Mouse (Mus musculus): ENCODE measurements around the gene Setd3. TPM values are rescaled to one million over a fixed set of nuclear protein-coding genes. Genes with fewer than 3 reads are reported as not detected.
A peak's percentile ranks its signal among the peaks of the same experiment; 100 is the strongest.
"Not testable (repeated sequence)": the region's sequence is repeated elsewhere in the genome, so short reads cannot be mapped to it uniquely, and the experiment has no call there.

Gene Setd3
- polyA plus RNA-seq, 1 experiment from 2014 or later, result 83.6 TPM

DNA sequence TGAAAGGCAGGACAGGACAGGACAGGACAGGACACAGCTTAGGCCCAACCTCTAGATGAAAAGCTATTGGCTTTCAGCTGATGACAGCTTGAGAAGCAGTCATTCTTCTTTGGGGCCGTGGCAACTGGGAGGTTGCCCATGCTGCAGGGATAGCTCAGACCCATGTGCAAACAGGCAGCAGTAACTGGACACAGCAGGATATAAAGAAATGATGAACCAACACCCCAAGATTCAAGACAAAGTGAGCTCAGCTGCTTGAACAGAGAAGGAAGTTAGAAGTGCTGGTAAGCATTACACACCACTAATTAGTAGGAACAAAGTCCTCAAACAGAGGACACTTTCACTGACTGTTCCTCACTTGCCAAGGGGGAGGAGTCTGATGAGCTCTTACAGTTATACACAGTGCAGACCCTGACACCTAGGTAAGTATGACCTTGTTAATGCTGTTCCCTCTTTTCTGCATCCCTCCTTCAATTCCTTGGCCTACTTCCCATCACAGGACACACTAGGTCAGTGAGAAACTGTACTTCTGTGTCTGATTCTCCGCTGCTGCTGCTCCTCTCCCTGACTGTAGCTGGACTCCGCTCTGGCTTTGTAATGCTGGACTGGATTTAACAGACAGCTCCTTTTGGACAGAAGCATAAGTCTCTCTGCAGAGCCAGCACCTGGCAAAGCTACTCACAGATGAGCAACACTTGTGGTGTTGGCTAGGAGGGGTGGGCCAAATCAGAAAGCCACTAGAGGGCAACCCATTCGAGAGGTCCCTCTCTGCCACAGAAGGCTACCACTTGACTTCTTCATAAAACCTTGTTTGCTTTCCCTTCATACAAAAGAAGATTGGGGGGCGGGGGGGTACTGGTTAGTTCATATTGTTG lies 35.3 kb downstream of the Setd3 start:
- no peak for DNase-seq (ENCODE audit: low spot score)

DNA sequence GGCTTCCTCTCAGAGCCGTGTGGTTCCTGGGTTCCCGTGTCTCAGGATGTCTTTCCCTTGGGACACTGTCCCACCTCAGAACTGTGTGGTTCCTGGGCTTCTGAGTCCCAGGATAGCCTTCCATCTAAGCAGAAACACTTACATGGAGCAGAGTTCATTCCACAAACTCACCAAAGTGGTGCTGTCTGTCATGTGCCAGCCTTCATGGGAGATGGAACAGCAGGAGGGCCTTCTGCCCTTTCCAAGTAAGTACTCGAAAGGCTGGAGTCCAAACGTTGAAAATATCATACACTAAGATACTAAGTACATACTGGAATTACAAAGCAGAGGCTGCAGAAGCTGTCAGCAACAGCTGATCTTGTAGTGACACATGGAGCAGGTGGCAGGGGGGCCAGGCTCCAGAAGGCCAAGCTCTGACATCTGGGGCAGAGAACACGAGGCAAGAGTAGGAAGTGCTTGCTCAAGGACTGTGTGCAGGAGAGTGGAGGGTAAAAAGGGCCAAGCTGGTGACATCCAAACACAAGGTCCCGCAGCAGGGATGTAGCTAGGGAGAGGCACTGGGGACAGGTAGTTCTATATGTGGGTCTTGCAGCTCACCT lies 43.4 kb downstream of the Setd3 start:
- DNase-seq (ENCODE audit: low spot score), result no peak

DNA sequence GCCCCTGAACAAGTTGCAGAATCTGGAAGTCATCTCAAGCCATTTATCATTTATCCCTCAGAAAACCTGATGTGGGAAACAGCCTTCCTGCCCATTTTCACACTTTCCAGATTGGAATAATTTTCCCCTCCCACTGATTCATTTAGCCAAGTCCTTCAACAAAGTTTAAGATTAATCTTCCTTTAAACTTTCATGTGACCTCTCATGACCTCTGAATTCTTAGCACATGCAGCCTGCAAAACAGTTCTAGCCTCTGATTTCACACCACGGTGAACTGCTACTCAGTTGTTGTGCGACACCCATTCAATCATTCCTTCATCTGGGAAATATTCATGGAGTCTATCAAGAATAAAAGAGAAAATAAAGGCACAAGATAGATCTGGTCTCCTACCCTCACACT lies 45.9 kb downstream of the Setd3 start:
- no peak for DNase-seq (ENCODE audit: low spot score)

DNA sequence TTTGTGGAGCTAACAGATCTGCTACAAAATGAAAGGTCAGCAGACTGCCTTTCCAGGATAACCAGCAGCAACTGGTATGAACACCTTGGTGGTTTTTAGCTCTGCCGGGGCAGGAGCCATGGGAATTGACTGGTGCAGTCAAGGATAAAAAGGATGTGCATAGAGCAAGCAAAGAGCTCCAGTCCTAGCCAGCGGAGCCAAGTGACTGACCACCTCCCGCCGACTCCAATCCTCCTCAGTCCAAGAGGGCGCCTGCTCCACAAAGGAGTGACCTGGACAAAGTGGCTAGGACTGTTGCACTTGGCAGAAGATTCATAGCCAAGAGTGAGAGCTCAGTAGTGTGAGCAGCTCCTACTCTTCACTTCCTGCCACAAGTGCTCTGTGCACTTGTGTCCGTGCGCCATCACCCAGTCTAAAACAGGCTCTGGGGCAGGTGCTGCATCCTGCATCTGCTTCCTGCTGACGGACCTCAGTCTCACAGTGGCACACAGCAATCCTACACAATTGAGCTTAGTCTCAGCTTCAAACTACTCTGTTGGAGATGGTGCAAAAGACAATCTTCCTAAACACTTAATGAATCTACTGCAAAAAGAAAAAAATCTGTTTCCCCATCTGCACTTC lies 46.6 kb downstream of the Setd3 start:
- peak; percentile 47 for DNase-seq (ENCODE audit: low spot score)

DNA sequence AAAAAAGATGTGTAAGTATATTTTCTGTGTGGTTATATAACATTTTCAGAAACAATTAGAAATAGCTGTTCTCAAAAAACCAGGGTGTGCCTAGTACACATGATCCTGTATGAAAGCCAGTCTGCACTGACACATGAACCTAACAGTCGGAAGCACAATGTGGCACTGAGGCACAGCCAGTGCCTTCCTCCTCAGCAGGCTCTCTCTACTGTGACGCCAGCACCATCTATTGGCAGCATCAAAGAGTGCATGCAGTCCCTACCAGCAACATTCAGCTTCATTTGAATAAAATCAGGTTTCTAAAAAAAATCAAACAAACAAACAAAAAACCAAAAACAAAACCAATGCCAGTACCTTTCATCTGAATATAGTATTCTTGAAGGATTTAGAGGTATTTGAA lies 57.8 kb downstream of the Setd3 start:
- peak; percentile 80 for DNase-seq (ENCODE audit: low spot score)

DNA sequence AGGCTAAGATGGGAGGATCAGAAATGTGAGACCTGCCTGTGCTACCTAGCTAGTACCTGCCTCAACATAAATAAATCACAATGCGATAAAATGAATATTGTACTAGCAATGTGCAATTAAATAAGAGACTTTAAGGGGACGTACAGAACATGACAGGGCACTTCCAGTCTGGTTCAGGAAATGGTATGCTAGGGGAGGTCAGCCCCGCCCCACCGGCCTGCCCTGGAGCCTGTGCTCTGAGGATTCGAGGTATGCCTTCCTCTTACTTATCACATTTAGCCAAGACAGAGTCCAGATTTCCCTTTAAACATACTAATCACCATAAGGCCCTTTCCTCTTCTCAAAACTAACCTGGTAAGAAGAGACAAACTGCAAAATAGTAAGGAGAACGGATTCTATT lies 58.7 kb downstream of the Setd3 start:
- DNase-seq (ENCODE audit: low spot score), result no peak

DNA sequence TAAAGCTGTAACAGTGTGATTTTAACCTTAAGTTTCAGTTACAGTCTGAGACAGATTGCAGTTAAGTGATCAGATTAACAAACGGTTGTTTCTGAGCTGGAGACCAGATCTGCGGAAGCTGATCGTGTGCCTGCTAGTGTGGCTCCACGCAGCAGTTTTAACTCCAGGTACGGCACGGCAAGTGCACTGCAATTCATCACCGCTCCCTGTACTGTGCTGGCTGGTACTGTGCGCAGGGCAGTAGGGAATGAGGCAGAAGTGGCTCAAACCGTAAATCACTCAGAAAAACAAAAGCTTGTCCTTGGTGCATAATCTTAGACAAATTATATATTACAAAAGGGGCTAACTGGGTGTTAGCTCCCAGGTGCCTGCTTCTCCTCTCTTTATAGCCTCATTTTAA lies 59.2 kb downstream of the Setd3 start:
- no peak for DNase-seq (ENCODE audit: low spot score)

DNA sequence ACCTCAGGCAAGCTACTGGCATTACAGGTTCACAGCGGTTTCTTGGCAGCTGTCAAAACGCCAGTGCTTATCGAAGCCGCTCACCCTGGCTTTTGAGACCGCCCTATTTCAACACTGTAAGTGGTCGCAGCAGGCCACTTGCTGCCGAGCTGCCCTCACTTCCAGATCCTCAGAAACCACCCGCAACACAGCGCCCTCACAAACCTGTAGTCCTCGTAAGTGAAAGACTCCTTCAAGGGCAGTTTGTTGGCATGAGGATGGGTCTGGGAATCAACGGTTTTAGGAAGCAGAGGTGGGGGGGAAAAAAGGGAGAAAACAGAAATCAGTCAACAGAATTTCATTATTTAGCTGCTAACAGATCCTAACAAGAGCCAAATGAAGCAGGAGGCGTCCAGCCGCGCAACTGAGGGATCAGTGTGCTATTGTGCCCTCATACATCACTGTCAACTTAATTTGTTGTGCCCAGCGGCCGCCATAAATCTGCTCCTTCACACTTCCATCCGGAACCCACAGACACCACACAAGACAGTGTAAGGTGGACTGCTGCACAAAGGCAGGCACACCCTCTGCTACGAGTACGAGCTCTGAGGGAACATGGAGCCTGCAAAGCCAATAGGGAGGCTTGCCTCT lies 60.1 kb downstream of the Setd3 start:
- DNase-seq (ENCODE audit: low spot score), result no peak

DNA sequence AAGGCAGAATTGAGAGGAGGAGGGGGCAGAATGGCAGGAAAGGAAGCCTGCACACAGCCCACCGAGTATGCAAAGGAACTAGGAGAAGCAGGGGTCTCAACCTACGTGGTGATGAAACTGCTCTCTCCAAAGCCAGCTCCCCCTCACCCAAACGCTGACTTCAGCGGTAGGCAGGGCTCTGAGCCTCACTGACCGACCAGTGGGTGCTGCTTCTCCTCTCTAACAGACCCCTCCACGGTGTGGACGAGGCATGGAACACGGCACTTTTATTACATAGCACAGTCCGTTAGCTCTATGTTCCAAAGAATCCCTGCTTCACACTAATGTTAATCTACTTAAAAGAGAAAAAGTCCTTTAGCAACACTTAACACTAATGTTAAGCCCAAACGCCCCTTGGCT lies 60.6 kb downstream of the Setd3 start:
- DNase-seq (ENCODE audit: low spot score), result no peak

DNA sequence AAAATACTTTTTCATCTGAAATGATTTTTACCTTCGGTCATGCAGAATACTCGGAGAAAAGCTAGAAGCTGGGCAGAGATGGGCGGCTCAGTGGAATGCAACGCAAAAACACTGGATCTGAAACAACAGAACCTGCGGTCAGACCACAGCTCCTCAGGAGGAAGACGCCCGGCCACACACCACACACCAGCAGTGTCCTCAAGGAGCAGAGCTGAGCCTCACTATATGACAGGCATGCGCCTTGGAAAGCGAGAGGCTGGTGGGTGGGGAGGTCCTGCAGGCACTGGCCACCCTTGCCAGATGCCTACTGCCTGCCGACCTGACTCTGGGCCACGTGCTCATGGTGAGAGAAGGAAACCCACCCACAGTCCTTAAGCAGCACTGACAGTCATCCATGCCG lies 67.9 kb downstream of the Setd3 start:
- DNase-seq (ENCODE audit: low spot score), result no peak

DNA sequence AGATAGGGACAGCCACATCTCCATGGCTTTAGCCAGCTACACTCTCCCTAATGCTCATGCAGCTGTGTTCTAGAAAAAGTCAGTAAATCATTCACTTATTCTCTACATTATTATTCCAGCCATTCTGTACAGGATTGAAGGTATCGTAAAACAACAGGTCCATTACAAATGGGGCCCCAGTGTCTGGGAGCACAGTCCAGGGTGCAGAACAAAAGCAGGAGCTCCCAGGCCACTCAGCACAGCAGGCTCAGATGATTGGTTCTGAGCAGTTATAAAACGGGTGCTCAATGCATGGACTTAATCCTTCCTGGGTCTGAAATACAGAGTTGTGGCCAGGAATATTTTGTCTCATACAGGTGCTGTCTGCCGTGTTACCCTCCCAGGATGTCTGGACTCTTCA lies 68.4 kb downstream of the Setd3 start:
- no peak for DNase-seq (ENCODE audit: low spot score)

DNA sequence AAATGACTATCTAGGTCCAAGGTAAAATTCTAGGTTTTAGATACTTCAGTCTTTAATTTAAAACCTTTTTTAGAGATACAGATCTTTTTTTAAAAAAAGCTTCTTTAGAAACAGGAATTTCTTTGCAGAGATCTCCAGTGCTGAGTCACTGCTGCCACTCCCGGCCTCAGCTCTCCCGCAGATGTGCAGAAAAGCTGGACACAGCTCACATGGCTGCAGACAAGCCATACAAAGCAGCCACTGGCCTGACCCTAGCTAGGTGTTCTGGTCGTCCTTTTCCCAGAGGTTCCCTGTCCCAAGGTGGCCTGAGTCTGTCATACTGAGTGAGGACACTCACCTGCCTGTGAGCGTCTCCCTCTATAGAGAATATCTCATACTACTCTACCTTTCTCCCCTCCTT lies 69.4 kb downstream of the Setd3 start:
- DNase-seq (ENCODE audit: low spot score), result no peak

DNA sequence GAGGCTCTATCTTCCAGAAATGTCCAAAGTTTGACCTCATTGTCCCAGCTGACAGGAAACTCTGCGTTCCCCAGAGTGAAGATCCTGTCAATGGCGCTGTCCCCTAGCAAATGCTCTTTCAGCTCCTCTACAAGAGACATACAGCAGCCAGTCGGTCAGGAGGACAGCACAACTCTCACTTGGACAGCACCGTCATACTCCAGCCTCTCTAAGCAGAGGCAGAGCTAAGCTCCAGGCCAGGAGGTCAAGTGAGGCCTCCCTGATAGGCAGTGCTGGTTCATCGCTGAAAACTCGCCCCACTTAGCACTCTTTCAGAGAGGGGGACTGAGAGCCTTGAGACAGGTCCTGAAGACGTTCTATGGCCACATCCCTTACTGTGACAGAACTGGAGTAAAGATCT lies 70.5 kb downstream of the Setd3 start:
- not testable (repeated sequence) for DNase-seq (ENCODE audit: low spot score)

DNA sequence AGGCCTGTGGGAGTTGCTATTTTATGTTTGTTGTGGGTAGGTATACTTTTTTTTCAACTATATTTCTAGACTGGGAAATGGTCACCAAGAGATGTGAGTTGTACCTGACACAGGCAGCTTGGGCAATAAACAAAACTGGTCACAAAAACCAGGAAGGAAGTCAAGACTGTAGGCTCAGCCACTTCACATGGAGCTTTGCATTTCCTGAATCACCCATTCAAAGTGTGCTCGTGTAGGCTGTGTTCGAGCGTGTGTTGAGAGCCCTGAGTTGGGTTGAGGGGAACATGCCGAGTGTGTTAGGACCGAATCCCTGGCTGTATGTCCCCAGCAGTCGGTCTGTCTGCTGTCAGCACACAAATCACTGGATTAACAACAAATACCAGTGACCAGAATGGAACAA lies 75.8 kb downstream of the Setd3 start:
- DNase-seq (ENCODE audit: low spot score), result no peak

DNA sequence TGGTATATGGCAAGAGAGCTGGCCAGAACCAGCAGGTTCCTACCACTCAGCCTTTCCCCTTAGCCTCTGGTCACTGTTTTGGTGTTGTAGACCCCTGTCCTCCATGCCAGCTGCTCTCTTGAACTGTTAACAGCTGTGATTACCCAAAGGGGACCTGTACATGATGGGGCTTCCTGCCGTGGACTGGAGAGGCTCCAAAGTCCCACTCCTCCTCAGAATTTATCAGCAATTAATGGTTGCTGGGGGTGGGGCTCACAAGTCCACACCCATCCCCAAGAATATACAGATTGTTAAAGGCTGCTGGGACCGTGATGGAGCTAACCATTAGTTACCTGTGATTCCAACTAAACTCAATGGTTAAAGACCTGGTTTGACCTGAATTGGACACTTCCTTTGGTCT lies 77.0 kb downstream of the Setd3 start:
- DNase-seq (ENCODE audit: low spot score), result no peak

DNA sequence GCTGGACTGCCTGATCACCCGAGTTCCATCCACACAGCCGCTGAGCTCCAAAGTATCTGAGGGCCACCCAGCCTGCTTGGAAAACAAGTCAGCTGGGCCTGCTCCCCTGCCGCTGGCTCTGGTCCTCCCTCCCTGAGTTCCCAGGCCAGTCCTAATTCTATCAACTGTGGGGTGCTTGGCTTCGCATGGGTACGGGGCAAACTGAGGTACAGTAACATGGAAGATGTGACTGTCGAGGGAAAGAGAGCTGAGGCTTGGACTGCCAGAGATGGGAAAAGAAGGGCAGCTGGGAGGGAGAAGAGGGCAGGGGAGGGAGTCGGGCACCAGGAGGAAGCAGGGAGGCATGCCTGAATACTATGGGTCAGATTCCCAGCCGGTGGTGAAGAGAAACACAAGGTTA lies 78.9 kb downstream of the Setd3 start:
- no peak for DNase-seq (ENCODE audit: low spot score)

DNA sequence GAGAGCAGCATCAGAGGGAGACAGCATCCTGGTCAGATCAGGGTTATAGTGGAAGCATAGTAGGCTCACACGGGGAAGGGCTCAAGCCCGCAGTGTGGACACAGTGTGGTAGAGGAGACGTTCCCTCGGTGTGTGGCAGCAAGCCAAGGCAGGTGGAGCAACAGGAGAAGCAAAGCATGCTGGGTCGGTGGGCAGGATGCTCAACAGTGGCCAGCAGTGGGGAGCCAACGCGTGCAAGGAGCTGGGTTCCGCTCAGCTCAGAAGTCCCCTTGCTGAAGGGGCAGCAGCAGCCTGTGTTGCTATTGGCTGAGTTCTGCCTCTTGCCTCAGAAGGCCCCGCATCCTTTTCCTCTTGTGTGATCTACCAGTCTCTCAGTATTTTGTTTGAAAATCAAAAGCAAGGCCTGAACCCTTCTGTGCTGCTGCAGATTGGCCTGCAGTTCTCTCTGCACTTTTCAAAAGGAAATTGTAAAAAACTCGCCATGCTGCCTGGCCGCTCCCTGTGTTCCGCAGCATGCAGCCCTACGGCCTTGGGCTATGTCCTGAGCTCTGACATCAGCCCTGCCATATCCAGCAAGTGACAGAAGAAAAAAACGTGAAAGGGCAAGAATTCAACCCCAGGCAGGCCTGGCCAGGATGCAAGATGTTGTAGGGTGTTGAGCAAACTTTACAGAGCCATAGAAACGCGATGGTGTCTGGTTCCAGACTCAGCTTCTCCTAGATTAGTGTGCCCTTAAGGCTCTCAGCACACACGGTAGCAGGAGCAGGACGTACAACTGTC lies 80.7 kb downstream of the Setd3 start:
- peak; percentile 6 for DNase-seq (ENCODE audit: low spot score)

DNA sequence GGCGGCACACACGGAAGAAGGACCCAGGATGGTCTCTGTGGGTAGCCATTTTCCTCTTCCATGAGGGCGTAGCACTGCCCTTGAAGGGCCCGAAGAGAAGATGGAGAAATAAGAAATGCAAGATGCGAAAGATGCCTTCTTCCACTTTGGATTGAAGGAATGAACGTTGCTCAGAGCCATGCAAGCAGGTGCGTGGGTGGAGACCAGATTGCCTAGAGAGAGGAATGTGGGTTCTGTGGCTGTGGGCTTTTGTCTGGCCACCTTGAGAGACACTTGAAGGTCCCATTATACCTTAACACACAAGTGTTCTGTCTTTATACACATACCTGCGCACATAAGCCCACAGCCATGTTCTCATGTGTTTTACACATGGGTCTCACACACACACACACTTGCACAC lies 81.5 kb downstream of the Setd3 start:
- DNase-seq (ENCODE audit: low spot score), result no peak

DNA sequence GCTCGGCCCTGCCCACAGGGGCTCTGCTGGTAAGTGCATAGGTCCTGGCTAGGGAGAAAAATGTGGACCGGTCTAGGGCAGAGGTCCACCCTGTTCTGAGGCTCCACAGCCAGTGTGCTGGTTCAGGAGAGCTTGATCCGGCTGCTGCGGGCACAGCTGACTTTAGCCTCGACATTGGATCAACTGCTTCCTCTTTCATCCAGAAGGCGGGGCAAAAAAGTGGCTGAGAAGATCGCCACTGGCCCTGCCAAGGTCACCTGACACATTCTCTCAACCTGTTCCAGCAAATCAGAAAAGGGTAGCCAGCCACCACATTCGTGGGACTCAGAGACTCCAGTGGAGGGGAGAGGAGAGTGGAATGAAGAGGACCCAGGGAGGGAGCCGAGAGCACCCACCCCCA lies 90.9 kb downstream of the Setd3 start:
- DNase-seq (ENCODE audit: low spot score), result no peak

DNA sequence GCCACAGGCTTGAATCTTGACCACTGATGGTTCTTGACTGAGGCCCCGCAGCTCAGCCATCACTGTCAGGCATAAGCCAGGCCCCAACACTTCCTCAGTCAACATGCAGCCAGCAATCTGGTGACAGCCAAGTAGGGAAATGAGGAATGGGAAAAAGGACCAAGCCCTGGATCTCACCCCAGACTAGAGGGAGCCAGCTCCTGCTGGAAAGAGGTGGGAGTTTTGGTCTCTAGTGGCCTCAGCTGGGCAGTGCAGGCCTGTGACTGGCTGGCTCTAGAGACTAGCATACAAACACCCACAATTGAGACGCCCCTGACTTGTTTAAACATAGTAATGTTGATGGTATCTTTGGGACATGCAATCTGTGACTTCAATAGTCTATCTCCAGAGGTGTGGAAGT lies 91.6 kb downstream of the Setd3 start:
- no peak for DNase-seq (ENCODE audit: low spot score)

DNA sequence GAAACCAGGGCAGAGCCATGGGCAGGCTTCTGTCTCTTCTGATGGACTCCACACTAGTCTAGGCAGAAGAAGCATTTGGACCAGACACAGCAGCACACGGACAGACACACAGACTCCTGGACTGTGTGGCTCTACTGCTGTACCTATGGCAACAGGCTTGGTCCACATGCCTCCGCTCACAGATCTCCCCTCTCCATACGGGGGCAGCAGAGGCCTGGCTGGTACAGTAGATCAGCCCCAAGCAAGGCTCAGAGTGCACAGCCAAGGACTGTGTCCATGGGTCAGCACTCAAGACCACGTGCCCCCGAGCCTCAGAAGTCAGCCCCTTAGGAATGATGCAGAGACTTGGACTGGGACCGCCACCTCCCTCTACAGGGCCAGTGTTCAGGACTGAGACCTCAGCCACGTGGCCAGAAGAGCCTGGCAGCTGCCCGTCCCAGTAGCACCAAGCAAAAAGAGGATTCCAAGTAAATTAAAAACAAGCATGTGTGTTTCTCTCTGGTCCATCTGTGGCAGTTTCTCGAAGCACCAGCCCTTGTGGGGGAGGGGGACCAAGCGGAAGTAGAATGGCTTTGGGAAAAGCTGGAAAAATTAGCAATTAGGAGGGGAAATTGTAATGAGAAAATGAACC lies 100.9 kb downstream of the Setd3 start:
- DNase-seq (ENCODE audit: low spot score), result no peak

All from thymus, postnatal 0 days (tissue).